Mouse (Mus musculus): ENCODE measurements around the gene Map3k21. TPM values are rescaled to one million over a fixed set of nuclear protein-coding genes. Genes with fewer than 3 reads are reported as not detected.

Map3k21 gene
- polyA plus RNA-seq, 1 experiment from 2014 or later = 0.74 TPM

GRCm38 (mm10) chr8:125919560-125919959 lies 9.3 kb downstream of the Map3k21 start:
- Histone ChIP-seq H3K27me3 (replicated peaks; ENCODE audit: insufficient read depth, low read length) (no peaks in the 10 kb centered on the region), H3K4me2 (replicated peaks; ENCODE audit: low read depth, low read length) (no peak overlapping the region), H3K9ac (replicated peaks; ENCODE audit: low read depth) (no peak overlapping the region), H3K9me3 (ENCODE audit: low read length) (no peaks in the 10 kb centered on the region), H3K4me1 (ENCODE audit: insufficient read depth, low read depth, low read length) (no peaks in the 10 kb centered on the region), H3K4me3 (ENCODE audit: low read depth, low read length) (no peak overlapping the region), H3K36me3 (ENCODE audit: insufficient read depth, low read length) (no peaks in the 10 kb centered on the region), H3K27ac (ENCODE audit: low read length) (no peak overlapping the region)
- TF ChIP-seq EP300 (IDR thresholded peaks at IDR 0.05) = no peak
- no peak for TF ChIP-seq CTCF (IDR thresholded peaks at IDR 0.05)
- DNase-seq (ENCODE audit: low spot score) (no peak), ATAC-seq (no peak)
- WGBS = 50% methylated on average over 8 of the region's 8 CpGs

- WGBS = 75% methylated on average over 10 of the region's 10 CpGs
- H3K9ac ChIP-seq (replicated peaks; ENCODE audit: low read depth) = no peak overlapping the region
- ATAC-seq = no peak
- no peaks in the 10 kb centered on the region for H3K9me3 ChIP-seq (ENCODE audit: low read length)
- no peak overlapping the region for H3K4me3 ChIP-seq (ENCODE audit: low read depth, low read length)
- H3K36me3 ChIP-seq (ENCODE audit: insufficient read depth, low read length) = no peaks in the 10 kb centered on the region
- no peak for DNase-seq (ENCODE audit: low spot score)
- H3K27ac ChIP-seq (ENCODE audit: low read length) = no peak overlapping the region
- no peak overlapping the region for H3K4me2 ChIP-seq (replicated peaks; ENCODE audit: low read depth, low read length)
- TF ChIP-seq EP300 (IDR thresholded peaks at IDR 0.05) = no peak
- no peak for TF ChIP-seq CTCF (IDR thresholded peaks at IDR 0.05)
- no peaks in the 10 kb centered on the region for H3K4me1 ChIP-seq (ENCODE audit: insufficient read depth, low read depth, low read length)
- H3K27me3 ChIP-seq (replicated peaks; ENCODE audit: insufficient read depth, low read length) = no peaks in the 10 kb centered on the region
Measured at GRCm38 (mm10) chr8:125920281-125920680, 10.0 kb downstream of the Map3k21 start.

- H3K9ac ChIP-seq (replicated peaks; ENCODE audit: low read depth) = no peak overlapping the region
Measured at GRCm38 (mm10) chr8:125920761-125921160, 10.5 kb downstream of the Map3k21 start.

GRCm38 (mm10) chr8:125922333-125922732 lies 12.1 kb downstream of the Map3k21 start:
- Histone ChIP-seq H3K4me3 (ENCODE audit: low read depth, low read length) (no peak overlapping the region), H3K27me3 (replicated peaks; ENCODE audit: insufficient read depth, low read length) (no peaks in the 10 kb centered on the region), H3K4me1 (ENCODE audit: insufficient read depth, low read depth, low read length) (no peaks in the 10 kb centered on the region), H3K27ac (ENCODE audit: low read length) (no peak overlapping the region), H3K9me3 (ENCODE audit: low read length) (no peaks in the 10 kb centered on the region), H3K9ac (replicated peaks; ENCODE audit: low read depth) (no peak overlapping the region), H3K36me3 (ENCODE audit: insufficient read depth, low read length) (no peaks in the 10 kb centered on the region), H3K4me2 (replicated peaks; ENCODE audit: low read depth, low read length) (no peak overlapping the region)
- DNase-seq (ENCODE audit: low spot score) (no peak), ATAC-seq (no peak)
- 25% methylated on average over 3 of the region's 3 CpGs for WGBS
- TF ChIP-seq CTCF (IDR thresholded peaks at IDR 0.05) (no peak), EP300 (IDR thresholded peaks at IDR 0.05) (no peak)

More at GRCm38 (mm10) chr8:125920761-125921160, 10.5 kb downstream of the Map3k21 start:
- Histone ChIP-seq H3K36me3 (ENCODE audit: insufficient read depth, low read length) (no peaks in the 10 kb centered on the region), H3K4me3 (ENCODE audit: low read depth, low read length) (no peak overlapping the region), H3K9me3 (ENCODE audit: low read length) (no peaks in the 10 kb centered on the region), H3K27me3 (replicated peaks; ENCODE audit: insufficient read depth, low read length) (no peaks in the 10 kb centered on the region), H3K4me1 (ENCODE audit: insufficient read depth, low read depth, low read length) (no peaks in the 10 kb centered on the region), H3K4me2 (replicated peaks; ENCODE audit: low read depth, low read length) (no peak overlapping the region), H3K27ac (ENCODE audit: low read length) (no peak overlapping the region)
- 37% methylated on average over 9 of the region's 9 CpGs for WGBS
- DNase-seq (ENCODE audit: low spot score) (no peak), ATAC-seq (no peak)
- TF ChIP-seq CTCF (IDR thresholded peaks at IDR 0.05) (no peak), EP300 (IDR thresholded peaks at IDR 0.05) (no peak)

- Histone ChIP-seq H3K4me2 (replicated peaks; ENCODE audit: low read depth, low read length) (no peak overlapping the region), H3K27ac (ENCODE audit: low read length) (no peak overlapping the region), H3K9me3 (ENCODE audit: low read length) (no peaks in the 10 kb centered on the region), H3K9ac (replicated peaks; ENCODE audit: low read depth) (no peak overlapping the region), H3K27me3 (replicated peaks; ENCODE audit: insufficient read depth, low read length) (no peaks in the 10 kb centered on the region), H3K36me3 (ENCODE audit: insufficient read depth, low read length) (no peaks in the 10 kb centered on the region), H3K4me3 (ENCODE audit: low read depth, low read length) (no peak overlapping the region), H3K4me1 (ENCODE audit: insufficient read depth, low read depth, low read length) (no peaks in the 10 kb centered on the region)
- TF ChIP-seq CTCF (IDR thresholded peaks at IDR 0.05) (no peak), EP300 (IDR thresholded peaks at IDR 0.05) (no peak)
- WGBS = 72% methylated on average over 4 of the region's 4 CpGs
- ATAC-seq (no peak), DNase-seq (ENCODE audit: low spot score) (no peak)
Measured at GRCm38 (mm10) chr8:125926636-125927035, 16.4 kb downstream of the Map3k21 start.

- WGBS = 57% methylated on average over 11 of the region's 11 CpGs
- H3K27ac ChIP-seq (ENCODE audit: low read length) = no peak overlapping the region
Measured at GRCm38 (mm10) chr8:125930276-125931046, 20.2 kb downstream of the Map3k21 start.

More at GRCm38 (mm10) chr8:125930276-125931046, 20.2 kb downstream of the Map3k21 start:
- DNase-seq (ENCODE audit: low spot score) = no peak
- Histone ChIP-seq H3K4me1 (ENCODE audit: insufficient read depth, low read depth, low read length) (no peaks in the 10 kb centered on the region), H3K36me3 (ENCODE audit: insufficient read depth, low read length) (no peaks in the 10 kb centered on the region), H3K9me3 (ENCODE audit: low read length) (no peaks in the 10 kb centered on the region), H3K9ac (replicated peaks; ENCODE audit: low read depth) (no peak overlapping the region), H3K4me2 (replicated peaks; ENCODE audit: low read depth, low read length) (no peak overlapping the region), H3K27me3 (replicated peaks; ENCODE audit: insufficient read depth, low read length) (no peaks in the 10 kb centered on the region), H3K4me3 (ENCODE audit: low read depth, low read length) (no peak overlapping the region)
- TF ChIP-seq EP300 (IDR thresholded peaks at IDR 0.05) (no peak), CTCF (IDR thresholded peaks at IDR 0.05) (no peak)
- no peak for ATAC-seq

Measured in lung, postnatal 0 days (tissue).